Mouse (Mus musculus) erythroid progenitor cell, adult 5-6 weeks (primary cell): ENCODE data around the gene Mylpf. TPM values are rescaled to one million over a fixed set of nuclear protein-coding genes. Genes with fewer than 3 reads are reported as not detected.
A peak's percentile ranks its signal among the peaks of the same experiment; 100 is the strongest.

ENCODE experiments used
- ATAC-seq: replicated peaks from 2 replicates; pipeline ENCODE4 v1.8.0; 2016; ENCODE audit warnings: moderate number of reproducible peaks, mild to moderate bottlenecking, moderate TSS enrichment, inconsistent platforms; ENCODE audit not compliant: poor library complexity, low FRiP score, severe bottlenecking
- total RNA-seq, 2 experiments: library from RNA; stranded (forward) in 1 of 2; stranded (reverse) in 1 of 2; fragments of 150-400 nt in 1 of 2; fragments of 186-747, 209-891 nt in 1 of 2; gene quantifications; 2 replicates each; pipeline versions ENCODE4 v1.2.3 to v1.2.4; 2015 to 2017; ENCODE audit warnings: low replicate concordance in 2 of 2

The Mylpf gene
- total RNA-seq, 2 experiments from 2014 or later, result 24.3 to 48.9 TPM

GRCm38 (mm10) chr7:127195544-127196295, 13.0 kb upstream of the Mylpf start, which contains the start of gene Cd2bp2:
Gene Cd2bp2, minus strand, starts transcription at chr7:127196050.
- peak; percentile 92 for ATAC-seq

GRCm38 (mm10) chr7:127196484-127196883, 12.2 kb upstream of the Mylpf start:
- peak; percentile 5 for ATAC-seq

GRCm38 (mm10) chr7:127206606-127207005, 2.1 kb upstream of the Mylpf start:
- 0 out of 2 replicates have a peak, but pooled peaks have one; percentile 18 for ATAC-seq

- ATAC-seq, result 0 out of 2 replicates have a peak, but pooled peaks have one; percentile 2
Measured at GRCm38 (mm10) chr7:127207374-127208294, 1.1 kb upstream of the Mylpf start.

GRCm38 (mm10) chr7:127208295-127208552, 466 bp upstream of the Mylpf start, which contains the start of gene Tbc1d10b:
Gene Tbc1d10b, minus strand, starts transcription at chr7:127208468.
- peak; percentile 37 for ATAC-seq

GRCm38 (mm10) chr7:127209851-127210250, 1.2 kb downstream of the Mylpf start:
- ATAC-seq, result no peak

GRCm38 (mm10) chr7:127210266-127210665, 1.6 kb downstream of the Mylpf start:
- no peak for ATAC-seq

- ATAC-seq, result no peak
Measured at GRCm38 (mm10) chr7:127211014-127211745, 2.5 kb downstream of the Mylpf start.

- ATAC-seq, result no peak
Measured at GRCm38 (mm10) chr7:127212432-127213250, 4.0 kb downstream of the Mylpf start.

GRCm38 (mm10) chr7:127213485-127213884, 4.8 kb downstream of the Mylpf start:
- no peak for ATAC-seq

- ATAC-seq, result no peak
Measured at GRCm38 (mm10) chr7:127213930-127214329, 5.2 kb downstream of the Mylpf start.

- ATAC-seq, result no peak
Measured at GRCm38 (mm10) chr7:127214521-127214920, 5.8 kb downstream of the Mylpf start.

GRCm38 (mm10) chr7:127214981-127215871, 6.5 kb downstream of the Mylpf start:
- peak; percentile 72 for ATAC-seq

GRCm38 (mm10) chr7:127216307-127216706, 7.6 kb downstream of the Mylpf start:
- no peak for ATAC-seq

GRCm38 (mm10) chr7:127217475-127217874, 8.8 kb downstream of the Mylpf start:
- ATAC-seq, result no peak

- no peak for ATAC-seq
Measured at GRCm38 (mm10) chr7:127217901-127218642, 9.4 kb downstream of the Mylpf start.

- ATAC-seq, result peak; percentile 65
Measured at GRCm38 (mm10) chr7:127218670-127219069, 10.0 kb downstream of the Mylpf start.

GRCm38 (mm10) chr7:127220440-127220839, 11.8 kb downstream of the Mylpf start:
- ATAC-seq, result no peak
